Mouse (Mus musculus) lung, postnatal 4 days (tissue): ENCODE results near the gene Sv2a.
A peak's percentile ranks its signal among the peaks of the same experiment; 100 is the strongest.

Source experiments
- DNase-seq, 2 experiments: peaks; one replicate each; pipeline ENCODE4 v3.0.0; 2021

The Sv2a gene

DNA sequence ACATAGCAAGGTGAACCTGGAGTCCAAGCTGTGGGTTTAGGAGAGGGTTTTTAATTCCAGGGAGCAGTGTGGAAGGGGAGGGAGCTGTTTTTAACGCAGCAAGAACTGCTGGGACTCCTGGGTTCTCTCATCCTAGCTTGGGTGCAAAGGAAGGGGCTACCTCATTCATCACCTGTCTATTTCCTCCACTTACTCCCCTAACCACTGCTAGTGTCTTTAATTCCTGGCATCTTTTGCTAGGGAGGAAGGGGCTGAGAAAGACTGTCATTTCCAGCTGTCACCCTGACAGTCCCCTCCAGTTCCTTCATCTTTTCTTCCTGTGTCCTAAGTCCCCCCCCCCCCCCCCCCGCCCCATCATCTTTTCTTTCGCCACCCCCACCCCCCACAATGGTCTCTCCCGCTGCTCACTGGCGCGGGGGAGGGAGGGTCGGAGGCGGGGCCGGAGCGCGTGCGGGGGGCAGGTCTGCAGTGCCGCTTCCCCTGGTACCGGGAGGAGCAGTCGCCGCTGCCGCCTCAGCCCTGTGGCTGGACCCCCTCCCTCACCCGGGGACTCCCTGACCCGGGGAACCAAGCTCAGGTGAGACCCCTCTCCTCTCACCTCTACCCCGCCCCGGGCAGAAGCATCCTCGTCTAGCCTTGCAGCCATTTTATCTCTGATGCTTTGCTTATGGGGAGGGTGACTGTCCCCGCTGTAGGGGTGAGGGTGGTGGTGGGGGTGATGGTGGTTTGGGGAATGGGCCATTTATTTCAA, at the start of gene Sv2a:
TSS of gene Sv2a (plus strand) at position 425 of the 751 bp plus-strand sequence.
- DNase-seq = peak; percentile 58 to 66

GRCm38 (mm10) chr3:96132478-96132877, 48.5 kb upstream of the Sv2a start:
- no peak for DNase-seq

- DNase-seq = no peak
Measured at GRCm38 (mm10) chr3:96133327-96133905, 47.5 kb upstream of the Sv2a start.

- DNase-seq = no peak
Measured at GRCm38 (mm10) chr3:96135011-96135410, 45.9 kb upstream of the Sv2a start.

- DNase-seq = peak in 1 of 2 experiments; percentile 70
Measured at GRCm38 (mm10) chr3:96147950-96148349, 33.0 kb upstream of the Sv2a start.

DNA sequence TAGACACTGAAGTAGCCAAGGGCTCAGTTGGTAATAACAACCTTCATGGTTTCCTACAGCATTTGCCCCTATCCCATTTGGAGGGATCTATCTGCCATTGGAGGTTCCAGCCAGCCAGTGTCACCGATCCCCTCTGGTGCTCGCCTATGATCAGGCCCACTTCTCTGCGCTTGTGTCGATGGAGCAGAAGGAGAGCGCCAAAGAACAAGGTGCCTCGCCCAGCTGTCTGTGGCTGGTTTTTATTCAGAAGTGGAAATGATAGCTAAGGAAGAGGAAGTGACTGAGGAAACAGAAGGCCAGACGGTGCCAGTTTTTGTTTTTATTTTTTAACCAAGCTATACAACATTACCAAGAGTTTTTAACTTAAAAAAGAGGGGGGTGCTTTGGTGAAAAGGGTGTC, 29.1 kb upstream of the Sv2a start:
- DNase-seq = no peak

DNA sequence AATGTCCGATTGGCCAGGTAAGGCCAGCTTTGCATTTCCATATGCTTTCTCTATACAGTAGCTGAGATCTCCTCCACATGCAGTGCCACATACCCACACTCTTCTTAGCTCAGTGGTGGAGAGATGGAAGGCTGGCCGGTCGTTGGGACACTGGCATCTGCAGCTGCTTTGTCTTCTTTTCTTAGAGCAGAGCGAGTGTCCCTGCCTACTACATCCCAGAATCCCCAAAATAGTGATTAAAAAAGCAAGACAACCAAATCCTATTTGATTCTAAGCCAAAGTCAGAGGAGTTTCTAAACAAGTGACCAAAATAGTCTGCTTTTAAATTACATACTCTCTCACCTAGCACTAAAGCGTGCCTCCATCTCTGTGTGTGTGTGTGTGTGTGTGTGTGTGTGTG, 28.3 kb upstream of the Sv2a start:
- DNase-seq = no peak

GRCm38 (mm10) chr3:96155501-96155900, 25.4 kb upstream of the Sv2a start:
- DNase-seq = no peak

DNA sequence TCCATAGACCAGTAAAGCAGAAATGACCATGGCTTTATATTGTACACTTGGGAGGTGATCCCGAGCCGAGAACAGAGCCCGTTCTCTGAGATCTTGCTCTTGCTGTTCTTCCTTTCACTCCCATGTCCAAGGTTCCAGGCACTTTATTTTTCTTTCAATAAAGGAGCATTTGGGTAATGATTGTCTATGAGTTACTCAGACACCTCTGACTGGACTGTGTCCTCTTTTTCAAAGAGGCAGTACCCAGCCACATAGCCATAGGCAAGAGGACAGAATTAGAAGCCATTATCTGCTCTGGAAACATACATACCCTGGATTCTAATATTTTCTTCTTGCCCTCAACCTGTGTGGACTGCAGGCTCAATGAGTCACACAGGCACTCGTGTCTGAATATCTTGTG, 21.1 kb upstream of the Sv2a start:
- no peak for DNase-seq

DNA sequence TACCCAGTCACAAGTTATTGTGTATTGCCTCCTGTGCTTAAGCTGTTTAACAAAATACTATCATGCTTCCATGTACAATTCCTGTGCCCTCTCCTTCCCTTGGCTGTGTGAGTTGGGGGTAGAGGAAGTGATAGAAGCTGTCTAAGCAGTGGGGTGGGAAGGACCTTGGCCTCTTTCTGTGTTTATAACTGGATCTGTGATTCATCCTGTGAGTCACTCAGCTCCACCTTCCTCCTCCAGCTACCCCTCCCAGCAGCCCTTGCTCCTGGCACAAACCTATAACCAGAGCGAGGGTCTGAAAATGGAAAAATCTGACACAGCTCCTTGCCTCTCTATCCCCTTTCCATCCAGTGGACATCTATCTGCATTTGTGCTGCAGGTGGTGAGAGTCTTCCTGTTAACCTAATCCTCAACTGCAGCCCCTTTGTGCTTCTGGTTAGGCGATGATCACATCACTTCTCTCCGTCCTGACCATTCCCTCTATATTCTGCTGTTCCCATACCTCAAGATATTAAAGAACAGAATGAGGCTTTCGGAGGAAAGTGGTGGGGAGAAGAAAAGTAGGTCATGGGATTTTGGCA, 20.6 kb upstream of the Sv2a start:
- DNase-seq = peak; percentile 57 to 60

DNA sequence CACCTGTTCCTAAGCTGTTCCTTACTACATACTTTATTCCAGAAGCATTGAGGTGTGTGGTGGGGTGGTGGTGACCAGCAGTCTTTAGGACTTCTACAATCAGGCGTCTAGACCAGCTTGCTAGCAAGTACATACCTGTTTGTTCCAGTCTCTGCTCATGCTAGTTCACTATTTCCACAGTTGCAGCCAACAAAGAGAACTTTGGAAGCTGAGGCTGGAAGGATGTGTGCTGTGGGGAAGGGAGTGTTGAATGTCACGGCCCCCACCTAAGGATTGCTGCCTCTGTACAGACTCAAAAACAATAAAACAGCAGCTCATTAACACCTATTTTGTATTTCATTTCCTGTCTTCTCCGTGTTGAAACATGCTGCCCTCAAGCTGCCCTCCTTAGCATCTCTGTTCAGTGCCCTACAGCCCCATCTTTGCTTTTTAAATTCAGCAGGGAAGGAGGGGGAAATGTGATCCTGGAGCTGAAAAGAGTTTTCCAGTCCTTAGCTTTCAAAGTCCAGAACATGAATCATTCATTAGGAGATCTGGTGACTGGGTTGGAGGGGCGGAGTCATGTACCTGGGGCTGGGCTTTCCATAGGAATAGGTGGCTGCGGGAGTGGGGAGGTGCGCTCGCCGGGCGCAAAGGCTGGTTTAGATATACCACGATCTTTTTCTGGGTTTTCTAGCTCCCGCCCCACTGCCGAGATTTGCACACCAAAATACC, 20.0 kb upstream of the Sv2a start:
- peak; percentile 54 to 61 for DNase-seq

GRCm38 (mm10) chr3:96161869-96162840, 18.8 kb upstream of the Sv2a start, which contains the start of gene Mtmr11:
Mtmr11 (plus strand) TSS chr3:96162004.
- peak in 1 of 2 experiments; percentile 48 for DNase-seq

GRCm38 (mm10) chr3:96163040-96163439, 17.9 kb upstream of the Sv2a start:
- no peak for DNase-seq

GRCm38 (mm10) chr3:96168466-96169158, 12.3 kb upstream of the Sv2a start:
- DNase-seq = peak; percentile 42 to 48

GRCm38 (mm10) chr3:96170276-96170675, 10.7 kb upstream of the Sv2a start:
- DNase-seq = no peak

DNA sequence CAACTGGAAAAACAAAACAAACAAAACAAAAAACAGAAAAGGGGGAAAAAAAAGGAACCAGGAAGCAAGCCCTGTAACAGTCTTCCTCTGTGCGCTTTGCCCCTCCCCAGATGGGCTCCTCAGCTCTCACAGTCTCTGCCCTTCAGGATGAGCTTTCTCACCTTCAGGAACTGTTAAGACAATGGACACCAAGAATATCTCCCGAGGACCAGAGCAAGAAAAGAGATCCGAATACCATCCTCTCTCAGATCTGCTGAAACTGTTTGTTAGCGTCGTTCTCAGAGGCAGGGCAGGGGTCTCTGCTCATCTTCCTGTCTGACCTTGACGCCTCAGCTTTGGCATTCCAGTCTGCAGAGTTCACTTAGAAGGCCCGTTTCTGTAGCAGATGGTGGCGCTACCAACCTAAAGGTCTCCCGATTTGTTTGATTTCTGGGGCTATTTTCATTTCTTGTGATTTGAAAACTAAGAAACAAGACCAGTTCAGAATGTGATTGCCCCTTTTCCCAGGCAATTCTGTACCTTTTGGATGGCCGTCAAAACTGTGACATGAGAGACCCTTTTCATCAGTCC, 9.9 kb upstream of the Sv2a start:
- no peak for DNase-seq

GRCm38 (mm10) chr3:96171583-96172196, 9.3 kb upstream of the Sv2a start:
- no peak for DNase-seq

DNA sequence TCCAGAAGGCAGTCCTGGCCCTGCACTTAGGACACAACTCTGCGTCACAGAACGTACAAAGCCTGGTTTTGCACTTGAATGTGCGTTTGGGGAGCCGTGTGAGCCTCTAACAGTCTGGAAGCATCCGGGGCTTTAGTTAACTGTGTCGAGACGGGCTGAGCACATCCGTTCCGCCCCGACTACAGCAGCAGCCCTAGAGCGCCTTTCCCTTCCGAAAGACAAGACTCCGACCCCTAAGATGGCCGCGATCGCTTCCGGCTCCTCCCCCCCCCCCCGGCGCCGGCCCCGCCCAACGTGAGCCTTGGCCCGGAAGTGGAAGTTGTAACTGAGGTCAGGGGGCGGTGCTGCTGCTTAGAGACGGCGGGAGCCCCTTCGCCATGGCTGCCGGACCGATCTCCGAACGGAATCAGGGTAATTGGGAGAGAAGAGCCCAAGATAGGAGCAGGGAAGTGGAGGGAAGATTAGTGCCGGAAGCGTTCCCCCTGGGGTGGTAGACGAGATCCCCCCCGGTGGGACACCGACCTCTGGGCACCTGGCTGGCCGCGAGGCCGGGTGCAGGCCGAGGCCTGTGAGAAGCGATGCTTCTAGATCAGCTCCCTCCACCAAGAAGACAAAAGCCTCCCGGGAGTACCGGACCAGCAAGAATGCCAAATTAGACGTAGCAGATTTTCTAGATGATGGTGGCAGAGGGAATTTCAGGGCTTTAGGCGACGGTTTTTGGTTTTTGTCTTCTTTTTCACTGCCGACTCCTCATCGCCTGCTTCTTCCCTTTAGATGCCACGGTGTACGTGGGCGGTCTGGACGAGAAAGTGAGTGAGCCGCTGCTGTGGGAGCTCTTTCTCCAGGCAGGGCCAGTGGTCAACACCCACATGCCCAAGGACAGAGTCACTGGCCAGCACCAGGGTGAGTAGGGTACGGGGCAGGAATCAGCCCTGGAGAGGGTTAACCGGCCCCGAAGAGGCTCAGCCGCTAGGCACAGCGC, 8.5 kb upstream of the Sv2a start, which contains the start of gene Sf3b4:
TSS of gene Sf3b4 (plus strand) at position 136 of the 982 bp plus-strand sequence.
- peak; percentile 88 to 92 for DNase-seq

GRCm38 (mm10) chr3:96173185-96173584, 7.8 kb upstream of the Sv2a start:
- DNase-seq = no peak
